Mouse (Mus musculus): ENCODE results near the gene Dennd5b. TPM values are rescaled to one million over a fixed set of nuclear protein-coding genes. Genes with fewer than 3 reads are reported as not detected.

The Dennd5b gene
- total RNA-seq, 2 experiments from 2014 or later = 67.8 to 73.1 TPM

- TF ChIP-seq CTCF (IDR thresholded peaks at IDR 0.05) = no peak
- no peak for DNase-seq (ENCODE audit: extremely low spot score in 1 of 2, low spot score in 2 of 2)
- Histone ChIP-seq H3K4me3 (no peak overlapping the region), H3K27ac (peak overlapping the region; percentile 65; the same call in 1 of the 2 replicates)
- intact Hi-C loops (cut with DNase I) = no loop called here
These were observed 38.1 kb downstream of the Dennd5b start for GRCm38 (mm10) chr6:149063382-149063781.

- peak in 1 of 2 experiments; percentile 34 for DNase-seq (ENCODE audit: extremely low spot score in 1 of 2, low spot score in 2 of 2)
- no peak; the same call in 1 of the 2 replicates for TF ChIP-seq CTCF (IDR thresholded peaks at IDR 0.05)
- intact Hi-C loops (cut with DNase I) = loop anchor here (2.0 kb wide), 1 partner anchor 40 kb away; the partner anchor contains the start of gene Dennd5b
- no peak overlapping the region for H3K4me3 ChIP-seq
- H3K27ac ChIP-seq = peak overlapping the region; percentile 59; the same call in 1 of the 2 replicates
These were observed 40.7 kb downstream of the Dennd5b start for GRCm38 (mm10) chr6:149060670-149061387.

GRCm38 (mm10) chr6:149057947-149058391, 43.5 kb downstream of the Dennd5b start:
- peak; percentile 60 for TF ChIP-seq CTCF (IDR thresholded peaks at IDR 0.05)
- no peak for DNase-seq (ENCODE audit: extremely low spot score in 1 of 2, low spot score in 2 of 2)
- peak overlapping the region; percentile 53 for H3K27ac ChIP-seq
- intact Hi-C loops (cut with DNase I) = loop anchor here (2.0 kb wide), 1 partner anchor 61 kb away; no protein-coding TSS in a partner anchor
- H3K4me3 ChIP-seq = no peak overlapping the region

- no peak overlapping the region for H3K27ac ChIP-seq
- H3K4me3 ChIP-seq = no peak overlapping the region
- intact Hi-C loops (cut with DNase I) = no loop called here
- no peak for TF ChIP-seq CTCF (IDR thresholded peaks at IDR 0.05)
- no peak for DNase-seq (ENCODE audit: extremely low spot score in 1 of 2, low spot score in 2 of 2)
These were observed 46.7 kb downstream of the Dennd5b start for GRCm38 (mm10) chr6:149054780-149055179.

GRCm38 (mm10) chr6:149050978-149051723, 50.3 kb downstream of the Dennd5b start:
- DNase-seq (ENCODE audit: extremely low spot score in 1 of 2, low spot score in 2 of 2) = no peak
- Histone ChIP-seq H3K4me3 (no peak overlapping the region), H3K27ac (no peak overlapping the region)
- intact Hi-C loops (cut with DNase I) = no loop called here
- TF ChIP-seq CTCF (IDR thresholded peaks at IDR 0.05) = no peak

- DNase-seq (ENCODE audit: extremely low spot score in 1 of 2, low spot score in 2 of 2) = no peak
- intact Hi-C loops (cut with DNase I) = no loop called here
- H3K4me3 ChIP-seq = no peak overlapping the region
- no peak overlapping the region for H3K27ac ChIP-seq
- TF ChIP-seq CTCF (IDR thresholded peaks at IDR 0.05) = no peak
These were observed 61.4 kb downstream of the Dennd5b start for GRCm38 (mm10) chr6:149040099-149040498.

GRCm38 (mm10) chr6:149032198-149032597, 69.3 kb downstream of the Dennd5b start:
- no peak for TF ChIP-seq CTCF (IDR thresholded peaks at IDR 0.05)
- intact Hi-C loops (cut with DNase I) = no loop called here
- H3K27ac ChIP-seq = no peak overlapping the region
- H3K4me3 ChIP-seq = no peak overlapping the region
- DNase-seq (ENCODE audit: extremely low spot score in 1 of 2, low spot score in 2 of 2) = no peak

GRCm38 (mm10) chr6:149031377-149031776, 70.1 kb downstream of the Dennd5b start:
- DNase-seq (ENCODE audit: extremely low spot score in 1 of 2, low spot score in 2 of 2) = no peak
- Histone ChIP-seq H3K4me3 (no peak overlapping the region), H3K27ac (no peak overlapping the region)
- intact Hi-C loops (cut with DNase I) = no loop called here
- TF ChIP-seq CTCF (IDR thresholded peaks at IDR 0.05) = no peak

GRCm38 (mm10) chr6:149018431-149018830, 83.0 kb downstream of the Dennd5b start:
- no peak for DNase-seq (ENCODE audit: extremely low spot score in 1 of 2, low spot score in 2 of 2)
- no peak for TF ChIP-seq CTCF (IDR thresholded peaks at IDR 0.05)
- no peak overlapping the region for H3K27ac ChIP-seq

GRCm38 (mm10) chr6:149010766-149011301, 90.6 kb downstream of the Dennd5b start:
- DNase-seq (ENCODE audit: extremely low spot score in 1 of 2, low spot score in 2 of 2) = no peak
- Histone ChIP-seq H3K27ac (no peak overlapping the region), H3K4me3 (no peak overlapping the region)
- peak; percentile 65 for TF ChIP-seq CTCF (IDR thresholded peaks at IDR 0.05)
- intact Hi-C loops (cut with DNase I) = loop anchor here (1.0 kb wide), 2 partner anchors 108 to 112 kb away; no protein-coding TSS in a partner anchor

More at GRCm38 (mm10) chr6:149018431-149018830, 83.0 kb downstream of the Dennd5b start:
- intact Hi-C loops (cut with DNase I) = no loop called here
- no peak overlapping the region for H3K4me3 ChIP-seq

- intact Hi-C loops (cut with DNase I) = loop anchor here (10.0 kb wide), 1 partner anchor 190 kb away; no protein-coding TSS in a partner anchor
- Histone ChIP-seq H3K27ac (no peak overlapping the region), H3K4me3 (no peak overlapping the region)
- no peak for DNase-seq (ENCODE audit: extremely low spot score in 1 of 2, low spot score in 2 of 2)
- no peak for TF ChIP-seq CTCF (IDR thresholded peaks at IDR 0.05)
These were observed 96.5 kb downstream of the Dennd5b start for GRCm38 (mm10) chr6:149005009-149005408.

Data from left cerebral cortex, adult 2 months (tissue).